Mouse (Mus musculus): ENCODE data around the gene Trpm3. TPM values are rescaled to one million over a fixed set of nuclear protein-coding genes. Genes with fewer than 3 reads are reported as not detected.

Gene Trpm3
- polyA plus RNA-seq, 2 experiments = 0.03 TPM; not detected in 1

GRCm38 (mm10) chr19:23003861-23004260, 865.0 kb downstream of the Trpm3 start:
- Histone ChIP-seq H3K27me3 (ENCODE audit: control insufficient read depth, insufficient read depth, low read length) (no peaks in the 10 kb centered on the region), H3K36me3 (replicated peaks; ENCODE audit: control insufficient read depth, insufficient read depth, low read depth) (no peaks in the 10 kb centered on the region), H3K4me2 (ENCODE audit: low read depth) (no peak overlapping the region), H3K9me3 (ENCODE audit: control insufficient read depth, low read length) (no peaks in the 10 kb centered on the region), H3K27ac (no peak overlapping the region), H3K4me1 (replicated peaks; ENCODE audit: control insufficient read depth in 2 of 2, insufficient read depth in 2 of 2, low read length in 1 of 2) (no peaks in the 10 kb centered on the region), H3K9ac (replicated peaks) (no peak overlapping the region), H3K4me3 (ENCODE audit: insufficient read depth in 1 of 2, low read depth in 2 of 2, low read length in 2 of 2) (no peak overlapping the region)
- TF ChIP-seq EP300 (IDR thresholded peaks at IDR 0.05; ENCODE audit: low read depth) = no peak
- TF ChIP-seq CTCF (IDR thresholded peaks at IDR 0.05; ENCODE audit: low read depth) = no peak
- 41% methylated on average over 8 of the region's 8 CpGs for WGBS (ENCODE audit: insufficient replicate concordance)
- ATAC-seq (ENCODE audit: insufficient read depth) (no peak), DNase-seq (ENCODE audit: low read depth in 3 of 3, low spot score in 3 of 3) (no peak)

GRCm38 (mm10) chr19:23005851-23006250, 867.0 kb downstream of the Trpm3 start:
- H3K36me3 ChIP-seq (replicated peaks; ENCODE audit: control insufficient read depth, insufficient read depth, low read depth) = no peaks in the 10 kb centered on the region
- no peaks in the 10 kb centered on the region for H3K27me3 ChIP-seq (ENCODE audit: control insufficient read depth, insufficient read depth, low read length)
- TF ChIP-seq EP300 (IDR thresholded peaks at IDR 0.05; ENCODE audit: low read depth) = no peak
- no peak for TF ChIP-seq CTCF (IDR thresholded peaks at IDR 0.05; ENCODE audit: low read depth)
- no peak overlapping the region for H3K9ac ChIP-seq (replicated peaks)
- H3K4me1 ChIP-seq (replicated peaks; ENCODE audit: control insufficient read depth in 2 of 2, insufficient read depth in 2 of 2, low read length in 1 of 2) = no peaks in the 10 kb centered on the region
- no peak for DNase-seq (ENCODE audit: low read depth in 3 of 3, low spot score in 3 of 3)
- H3K4me2 ChIP-seq (ENCODE audit: low read depth) = no peak overlapping the region
- H3K9me3 ChIP-seq (ENCODE audit: control insufficient read depth, low read length) = no peaks in the 10 kb centered on the region
- no peak overlapping the region for H3K4me3 ChIP-seq (ENCODE audit: insufficient read depth in 1 of 2, low read depth in 2 of 2, low read length in 2 of 2)
- 63% methylated on average over 7 of the region's 7 CpGs for WGBS (ENCODE audit: insufficient replicate concordance)
- no peak overlapping the region for H3K27ac ChIP-seq
- ATAC-seq (ENCODE audit: insufficient read depth) = no peak

- no peak for ATAC-seq (ENCODE audit: insufficient read depth)
- WGBS (ENCODE audit: insufficient replicate concordance) = 50% methylated on average over 11 of the region's 11 CpGs
These were observed 867.8 kb downstream of the Trpm3 start for GRCm38 (mm10) chr19:23006517-23007273.

GRCm38 (mm10) chr19:23013695-23014094, 874.8 kb downstream of the Trpm3 start:
- Histone ChIP-seq H3K4me2 (ENCODE audit: low read depth) (no peak overlapping the region), H3K9me3 (ENCODE audit: control insufficient read depth, low read length) (no peaks in the 10 kb centered on the region), H3K4me1 (replicated peaks; ENCODE audit: control insufficient read depth in 2 of 2, insufficient read depth in 2 of 2, low read length in 1 of 2) (no peaks in the 10 kb centered on the region), H3K27me3 (ENCODE audit: control insufficient read depth, insufficient read depth, low read length) (no peaks in the 10 kb centered on the region), H3K9ac (replicated peaks) (no peak overlapping the region), H3K36me3 (replicated peaks; ENCODE audit: control insufficient read depth, insufficient read depth, low read depth) (no peaks in the 10 kb centered on the region), H3K27ac (no peak overlapping the region), H3K4me3 (ENCODE audit: insufficient read depth in 1 of 2, low read depth in 2 of 2, low read length in 2 of 2) (no peak overlapping the region)
- no peak for TF ChIP-seq CTCF (IDR thresholded peaks at IDR 0.05; ENCODE audit: low read depth)
- ATAC-seq (ENCODE audit: insufficient read depth) (no peak), DNase-seq (ENCODE audit: low read depth in 3 of 3, low spot score in 3 of 3) (no peak)
- WGBS (ENCODE audit: insufficient replicate concordance) = 14% methylated on average over 1 of the region's 2 CpGs

More at GRCm38 (mm10) chr19:23006517-23007273, 867.8 kb downstream of the Trpm3 start:
- H3K36me3 ChIP-seq (replicated peaks; ENCODE audit: control insufficient read depth, insufficient read depth, low read depth) = no peaks in the 10 kb centered on the region
- DNase-seq (ENCODE audit: low read depth in 3 of 3, low spot score in 3 of 3) = peak in 1 of 3 experiments; percentile 2
- H3K9me3 ChIP-seq (ENCODE audit: control insufficient read depth, low read length) = no peaks in the 10 kb centered on the region
- H3K4me3 ChIP-seq (ENCODE audit: insufficient read depth in 1 of 2, low read depth in 2 of 2, low read length in 2 of 2) = no peak overlapping the region
- H3K9ac ChIP-seq (replicated peaks) = no peak overlapping the region
- TF ChIP-seq EP300 (IDR thresholded peaks at IDR 0.05; ENCODE audit: low read depth) (no peak), CTCF (IDR thresholded peaks at IDR 0.05; ENCODE audit: low read depth) (peak; percentile 50)
- no peaks in the 10 kb centered on the region for H3K27me3 ChIP-seq (ENCODE audit: control insufficient read depth, insufficient read depth, low read length)
- H3K4me1 ChIP-seq (replicated peaks; ENCODE audit: control insufficient read depth in 2 of 2, insufficient read depth in 2 of 2, low read length in 1 of 2) = no peaks in the 10 kb centered on the region
- no peak overlapping the region for H3K27ac ChIP-seq
- H3K4me2 ChIP-seq (ENCODE audit: low read depth) = no peak overlapping the region

- H3K27ac ChIP-seq = no peak overlapping the region
- no peaks in the 10 kb centered on the region for H3K4me1 ChIP-seq (replicated peaks; ENCODE audit: control insufficient read depth in 2 of 2, insufficient read depth in 2 of 2, low read length in 1 of 2)
- ATAC-seq (ENCODE audit: insufficient read depth) (no peak), DNase-seq (ENCODE audit: low read depth in 3 of 3, low spot score in 3 of 3) (peak in 1 of 3 experiments; percentile 10)
- no peak overlapping the region for H3K4me3 ChIP-seq (ENCODE audit: insufficient read depth in 1 of 2, low read depth in 2 of 2, low read length in 2 of 2)
- H3K4me2 ChIP-seq (ENCODE audit: low read depth) = no peak overlapping the region
- 30% methylated on average over 3 of the region's 3 CpGs for WGBS (ENCODE audit: insufficient replicate concordance)
- no peaks in the 10 kb centered on the region for H3K36me3 ChIP-seq (replicated peaks; ENCODE audit: control insufficient read depth, insufficient read depth, low read depth)
- H3K9me3 ChIP-seq (ENCODE audit: control insufficient read depth, low read length) = no peaks in the 10 kb centered on the region
- H3K9ac ChIP-seq (replicated peaks) = no peak overlapping the region
- H3K27me3 ChIP-seq (ENCODE audit: control insufficient read depth, insufficient read depth, low read length) = no peaks in the 10 kb centered on the region
- no peak for TF ChIP-seq EP300 (IDR thresholded peaks at IDR 0.05; ENCODE audit: low read depth)
- peak; percentile 69 for TF ChIP-seq CTCF (IDR thresholded peaks at IDR 0.05; ENCODE audit: low read depth)
These were observed 876.7 kb downstream of the Trpm3 start for GRCm38 (mm10) chr19:23015516-23015915.
